Comparison of ENCODE assay signal across 10 mouse cellular contexts in the genomic region with DNA sequence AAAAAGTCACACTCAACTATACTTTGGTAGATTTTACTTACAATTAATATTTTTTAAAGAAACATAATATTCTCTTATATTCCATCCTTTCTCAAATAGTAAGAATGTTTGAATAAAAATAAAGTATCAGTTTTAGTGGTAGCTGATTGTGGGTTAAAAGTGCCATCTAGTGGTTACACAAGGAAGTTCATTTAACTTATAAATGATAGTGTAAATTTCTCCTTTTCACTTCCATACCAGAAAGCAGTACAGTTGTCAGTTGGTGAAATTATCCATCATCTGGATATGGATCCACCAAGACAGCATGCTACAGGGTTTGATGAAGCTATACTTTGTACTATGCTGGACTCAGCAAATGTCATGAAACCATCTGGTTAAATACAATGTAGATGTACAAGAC.
DNase-seq lines count a peak whose midpoint lies in the region; ATAC-seq and TF ChIP-seq lines count a peak whose summit lies in the region.
"Had no signal": no experiment of that assay in that cellular context is flagged by ENCODE, and none has a peak within 500 bp of the region (broad histone marks: within the 10 kb centered on the region; RNA-seq: fewer than 3 reads in every experiment).

No protein-coding gene starts in this region.

- no peak overlapping the region for H3K4me2 ChIP-seq in heart, postnatal 0 days (ENCODE audit: low read depth, low read length)
- H3K4me2 ChIP-seq in heart, embryonic 12.5 days: no peak overlapping the region
- H3K4me2 ChIP-seq: embryonic facial prominence, embryonic 12.5 days; limb, embryonic 12.5 days had no signal

- no peak overlapping the region for H3K9ac ChIP-seq in heart, postnatal 0 days (replicated peaks; ENCODE audit: low read depth, low read length)
- no peak overlapping the region for H3K9ac ChIP-seq in heart, embryonic 12.5 days
- H3K9ac ChIP-seq: embryonic facial prominence, embryonic 12.5 days; limb, embryonic 12.5 days had no signal

- TF ChIP-seq EP300 in heart, postnatal 0 days (IDR thresholded peaks at IDR 0.05; ENCODE audit: low read depth): no peak

- no peaks in the 10 kb centered on the region for H3K27me3 ChIP-seq in heart, postnatal 0 days (ENCODE audit: control insufficient read depth, insufficient read depth, low read length)
- H3K27me3 ChIP-seq in heart, embryonic 12.5 days (replicated peaks): no peaks in the 10 kb centered on the region
- H3K27me3 ChIP-seq: embryonic facial prominence, embryonic 12.5 days; limb, embryonic 12.5 days had no signal

- H3K4me1 ChIP-seq in heart, postnatal 0 days (ENCODE audit: control insufficient read depth, insufficient read depth): no peaks in the 10 kb centered on the region
- H3K4me1 ChIP-seq in heart, embryonic 12.5 days (replicated peaks): peaks cover 4% of the 10 kb centered on the region

- ATAC-seq in heart, postnatal 0 days (ENCODE audit: insufficient read depth, low read depth): no peak
- ATAC-seq in heart, embryonic 12.5 days (ENCODE audit: insufficient number of reproducible peaks, low FRiP score): no peak
- no peak for ATAC-seq in monocyte, adult 5-6 weeks (replicated peaks; ENCODE audit: insufficient number of reproducible peaks, low FRiP score, low TSS enrichment, poor library complexity, severe bottlenecking)

- no peak overlapping the region for H3K4me3 ChIP-seq in heart, postnatal 0 days (ENCODE audit: low read depth, low read length)
- H3K4me3 ChIP-seq in heart, embryonic 12.5 days: no peak overlapping the region
- H3K4me3 ChIP-seq: embryonic facial prominence, embryonic 12.5 days; limb, embryonic 12.5 days had no signal

- DNase-seq in heart, postnatal 0 days (ENCODE audit: low spot score): peak; percentile 61
- DNase-seq in 416B (ENCODE audit: low read depth): peak; percentile 34
- peak; percentile 10 for DNase-seq in R1 (ENCODE audit: low read depth, low spot score)
- peak; percentile 12 for DNase-seq in induced T-regulatory cell, adult 2 months (ENCODE audit: low read depth)
- no peak for DNase-seq in cerebellum, postnatal 4 days (ENCODE audit: low spot score in 2 of 2)
- DNase-seq in layer of hippocampus, adult 11-12 months (ENCODE audit: low spot score): no peak

- H3K9me3 ChIP-seq in heart, postnatal 0 days (replicated peaks; ENCODE audit: control insufficient read depth, low read length): no peaks in the 10 kb centered on the region
- no peaks in the 10 kb centered on the region for H3K9me3 ChIP-seq in heart, embryonic 12.5 days (replicated peaks)
- H3K9me3 ChIP-seq: embryonic facial prominence, embryonic 12.5 days; limb, embryonic 12.5 days had no signal

- TF ChIP-seq CTCF in heart, postnatal 0 days (IDR thresholded peaks at IDR 0.05; ENCODE audit: low read depth): peak; percentile 61

- H3K36me3 ChIP-seq in heart, postnatal 0 days (replicated peaks; ENCODE audit: control insufficient read depth, insufficient read depth, low read length): no peaks in the 10 kb centered on the region
- H3K36me3 ChIP-seq in heart, embryonic 12.5 days: no peaks in the 10 kb centered on the region
- H3K36me3 ChIP-seq: embryonic facial prominence, embryonic 12.5 days; limb, embryonic 12.5 days had no signal

- H3K27ac ChIP-seq in heart, postnatal 0 days (ENCODE audit: low read depth): no peak overlapping the region
- no peak overlapping the region for H3K27ac ChIP-seq in heart, embryonic 12.5 days (ENCODE audit: poor library complexity, severe bottlenecking)
- H3K27ac ChIP-seq: embryonic facial prominence, embryonic 12.5 days; limb, embryonic 12.5 days had no signal

Comparison
In these comparisons a context has a peak if more than half of its experiments do, and no peak if none do; other contexts are left out.
1. DNase-seq: peak in heart, postnatal 0 days (single experiment), 416B (single experiment), R1 (single experiment) and induced T-regulatory cell, adult 2 months (single experiment); none in cerebellum, postnatal 4 days (0 of 2) and layer of hippocampus, adult 11-12 months (single experiment).